In the genomic region with DNA sequence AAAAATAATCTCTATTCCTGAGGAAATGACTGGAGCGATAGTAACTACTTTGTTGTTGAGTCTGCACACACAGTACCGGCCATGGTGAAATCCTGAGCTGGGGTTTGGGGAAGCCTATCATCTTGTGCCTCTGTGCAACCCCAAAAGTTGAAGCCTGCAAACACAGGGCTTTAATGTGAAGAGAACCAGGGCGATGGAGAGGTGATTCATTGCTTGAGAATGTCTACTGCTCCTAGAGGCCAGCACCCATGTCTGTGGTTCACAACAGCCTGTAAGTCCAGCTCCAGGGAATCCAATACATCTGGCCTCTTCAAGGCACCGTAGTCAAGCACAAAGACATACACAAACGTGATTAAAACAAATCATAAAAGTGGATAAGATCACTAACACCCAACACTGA, we compare ENCODE assay signal across 25 mouse cellular contexts.
"Had no signal": no experiment of that assay in that cellular context is flagged by ENCODE, and none has a peak within 500 bp of the region (broad histone marks: within the 10 kb centered on the region; RNA-seq: fewer than 3 reads in every experiment).

No protein-coding gene starts in this region.

- H3K27me3 ChIP-seq: heart, embryonic 13.5 days; heart, embryonic 15.5 days; hindbrain, embryonic 13.5 days; hindbrain, embryonic 15.5 days; kidney, embryonic 15.5 days; limb, embryonic 13.5 days; limb, embryonic 15.5 days; liver, embryonic 12.5 days had no signal

- H3K4me3 ChIP-seq: heart, adult 2 months; heart, embryonic 13.5 days; heart, embryonic 15.5 days; hindbrain, embryonic 13.5 days; hindbrain, embryonic 15.5 days; kidney, embryonic 15.5 days; limb, embryonic 13.5 days; limb, embryonic 15.5 days; liver, embryonic 12.5 days had no signal

- H3K36me3 ChIP-seq: heart, embryonic 13.5 days; heart, embryonic 15.5 days; hindbrain, embryonic 13.5 days; hindbrain, embryonic 15.5 days; kidney, embryonic 15.5 days; limb, embryonic 13.5 days; limb, embryonic 15.5 days; liver, embryonic 12.5 days had no signal

- H3K27ac ChIP-seq: heart, adult 2 months; heart, embryonic 13.5 days; heart, embryonic 15.5 days; hindbrain, embryonic 13.5 days; hindbrain, embryonic 15.5 days; hindbrain, postnatal 0 days; kidney, embryonic 15.5 days; kidney, postnatal 0 days; limb, embryonic 13.5 days; limb, embryonic 15.5 days; liver, embryonic 12.5 days had no signal

- H3K9ac ChIP-seq: heart, embryonic 13.5 days; heart, embryonic 15.5 days; hindbrain, embryonic 13.5 days; hindbrain, embryonic 15.5 days; kidney, embryonic 15.5 days; limb, embryonic 13.5 days; limb, embryonic 15.5 days; liver, embryonic 12.5 days had no signal

- H3K9me3 ChIP-seq: heart, embryonic 13.5 days; heart, embryonic 15.5 days; hindbrain, embryonic 13.5 days; hindbrain, embryonic 15.5 days; kidney, embryonic 15.5 days; limb, embryonic 13.5 days; limb, embryonic 15.5 days; liver, embryonic 12.5 days had no signal

- H3K4me2 ChIP-seq: heart, embryonic 13.5 days; heart, embryonic 15.5 days; hindbrain, embryonic 13.5 days; hindbrain, embryonic 15.5 days; kidney, embryonic 15.5 days; limb, embryonic 13.5 days; limb, embryonic 15.5 days; liver, embryonic 12.5 days had no signal

- H3K4me1 ChIP-seq: heart, embryonic 15.5 days; hindbrain, embryonic 13.5 days; hindbrain, embryonic 15.5 days; kidney, embryonic 15.5 days; limb, embryonic 13.5 days; limb, embryonic 15.5 days; liver, embryonic 12.5 days had no signal

- DNase-seq: gastrocnemius, postnatal 14 days; gastrocnemius, postnatal 36 days; heart, adult 11 months; heart, adult 2 months; heart, postnatal 14 days; heart, postnatal 36 days; kidney, adult 11 months; kidney, adult 2 months; kidney, adult 9 months; kidney, postnatal 14 days; kidney, postnatal 36 days; layer of hippocampus, adult 9-11 months; layer of hippocampus, postnatal 36 days; left cerebral cortex, postnatal 4 days had no signal

- ATAC-seq: hindbrain, postnatal 0 days; intestine, embryonic 16.5 days; liver, embryonic 12.5 days had no signal
